Mouse (Mus musculus): ENCODE data around the gene Rce1. TPM values are rescaled to one million over a fixed set of nuclear protein-coding genes. Genes with fewer than 3 reads are reported as not detected.
"Not testable (repeated sequence)": the region's sequence is repeated elsewhere in the genome, so short reads cannot be mapped to it uniquely, and the experiment has no call there.

Rce1 gene
- total RNA-seq, 1 experiment from 2014 or later = 28.6 TPM

- peak; percentile 18 for DNase-seq
Observed at GRCm38 (mm10) chr19:4613464-4614304, 11.8 kb downstream of the Rce1 start.

GRCm38 (mm10) chr19:4612181-4612961 is 13.1 kb downstream of the Rce1 start:
- peak; percentile 7 for DNase-seq

GRCm38 (mm10) chr19:4610109-4610508 is 15.3 kb downstream of the Rce1 start:
- DNase-seq = no peak

GRCm38 (mm10) chr19:4608511-4608910 is 16.9 kb downstream of the Rce1 start:
- no peak for DNase-seq

- no peak for DNase-seq
Observed at GRCm38 (mm10) chr19:4607406-4607805, 18.0 kb downstream of the Rce1 start.

GRCm38 (mm10) chr19:4605654-4606053 is 19.8 kb downstream of the Rce1 start:
- DNase-seq = no peak

- no peak for DNase-seq
Observed at GRCm38 (mm10) chr19:4603801-4604723, 21.4 kb downstream of the Rce1 start.

GRCm38 (mm10) chr19:4602459-4602858 is 23.0 kb downstream of the Rce1 start:
- DNase-seq = no peak

- DNase-seq = no peak
Observed at GRCm38 (mm10) chr19:4596071-4596470, 29.4 kb downstream of the Rce1 start.

GRCm38 (mm10) chr19:4593792-4594522 is 31.5 kb downstream of the Rce1 start:
- DNase-seq = peak; percentile 45

- DNase-seq = no peak
Observed at GRCm38 (mm10) chr19:4590025-4590424, 35.4 kb downstream of the Rce1 start.

- peak; percentile 48 for DNase-seq
Observed at GRCm38 (mm10) chr19:4589081-4589480, 36.4 kb downstream of the Rce1 start.

- peak; percentile 22 for DNase-seq
Observed at GRCm38 (mm10) chr19:4588430-4588829, 37.0 kb downstream of the Rce1 start.

GRCm38 (mm10) chr19:4587426-4587825 is 38.0 kb downstream of the Rce1 start:
- no peak for DNase-seq

GRCm38 (mm10) chr19:4586783-4587182 is 38.7 kb downstream of the Rce1 start:
- DNase-seq = not testable (repeated sequence)

GRCm38 (mm10) chr19:4583856-4584255 is 41.6 kb downstream of the Rce1 start:
- DNase-seq = no peak

- DNase-seq = no peak
Observed at GRCm38 (mm10) chr19:4579296-4579695, 46.1 kb downstream of the Rce1 start.

- peak; percentile 70 for DNase-seq
Observed at GRCm38 (mm10) chr19:4578799-4579198, 46.6 kb downstream of the Rce1 start.

GRCm38 (mm10) chr19:4573241-4573640 is 52.2 kb downstream of the Rce1 start:
- peak; percentile 21 for DNase-seq

All from adrenal gland, postnatal 14 days (tissue).